Comparison of ENCODE assay signal across 9 mouse cellular contexts in genomic region chr7:118975837-118976236, GRCm38 (mm10). TPM values are rescaled to one million over a fixed set of nuclear protein-coding genes. Genes with fewer than 3 reads are reported as not detected.
A peak's percentile ranks its signal among the peaks of the same experiment; 100 is the strongest.
DNase-seq lines count a peak whose midpoint lies in the region; ATAC-seq and TF ChIP-seq lines count a peak whose summit lies in the region.
"Had no signal": no experiment of that assay in that cellular context is flagged by ENCODE, and none has a peak within 500 bp of the region (broad histone marks: within the 10 kb centered on the region; RNA-seq: fewer than 3 reads in every experiment).

No protein-coding gene starts in this region.

- no peaks in the 10 kb centered on the region for H3K27me3 ChIP-seq in cerebellum, adult 2 months (ENCODE audit: control insufficient read depth, insufficient read depth, low read length)
- no peaks in the 10 kb centered on the region for H3K27me3 ChIP-seq in heart, embryonic 15.5 days
- H3K27me3 ChIP-seq in midbrain, embryonic 13.5 days, result no peaks in the 10 kb centered on the region

- no peaks in the 10 kb centered on the region for H3K9me3 ChIP-seq in heart, embryonic 15.5 days (replicated peaks)
- no peaks in the 10 kb centered on the region for H3K9me3 ChIP-seq in midbrain, embryonic 13.5 days
- H3K9me3 ChIP-seq: G1E had no signal

- TF ChIP-seq POLR2A in cerebellum, adult 2 months (IDR thresholded peaks at IDR 0.05; ENCODE audit: borderline replicate concordance, insufficient read depth, low read length), result no peak

- peak overlapping the region; percentile 33; the same call in 1 of the 2 replicates for H3K4me2 ChIP-seq in heart, embryonic 15.5 days
- peak overlapping the region; percentile 38 for H3K4me2 ChIP-seq in midbrain, embryonic 13.5 days (replicated peaks)

- H3K27ac ChIP-seq in cerebellum, adult 2 months (ENCODE audit: insufficient read depth, low read length), result peak overlapping the region; percentile 55; the same call in 1 of the 2 replicates
- H3K27ac ChIP-seq in left cerebral cortex, adult 2 months, result peak overlapping the region; percentile 77
- H3K27ac ChIP-seq in heart, embryonic 15.5 days, result peak overlapping the region; percentile 72
- 0 out of 2 replicates have a peak overlapping the region, but pooled peaks have one; percentile 65 for H3K27ac ChIP-seq in midbrain, embryonic 13.5 days

- WGBS in cerebellum, adult 2 months, result 44% methylated on average over 3 of the region's 3 CpGs
- 32% methylated on average over 3 of the region's 3 CpGs for WGBS in heart, embryonic 15.5 days
- WGBS in midbrain, embryonic 13.5 days, result 82% methylated on average over 3 of the region's 3 CpGs

- no peak for TF ChIP-seq CTCF in cerebellum, adult 2 months (IDR thresholded peaks at IDR 0.05; ENCODE audit: borderline replicate concordance, insufficient read depth, low read depth, low read length)
- TF ChIP-seq CTCF in left cerebral cortex, adult 2 months (IDR thresholded peaks at IDR 0.05), result no peak

- intact Hi-C loops in left cerebral cortex, adult 2 months (cut with DNase I), result loop anchor here (5.0 kb wide), 1 partner anchor 49 kb away; no protein-coding TSS in a partner anchor

- ATAC-seq in cerebellum, adult (ENCODE audit: insufficient number of reproducible peaks, low FRiP score, low TSS enrichment), result no peak
- 0 out of 2 replicates have a peak, but pooled peaks have one; percentile 24 for ATAC-seq in heart, embryonic 15.5 days (replicated peaks; ENCODE audit: insufficient number of reproducible peaks, insufficient read depth, low FRiP score, low read depth)
- no peak for ATAC-seq in midbrain, embryonic 13.5 days
- ATAC-seq in CD4-positive, CD25-positive, alpha-beta regulatory T cell, adult 4 months, result no peak

- DNase-seq in cerebellum, adult 2 months, result no peak
- no peak for DNase-seq in left cerebral cortex, adult 2 months (ENCODE audit: extremely low spot score in 1 of 2, low spot score in 2 of 2)
- DNase-seq in left cerebral cortex, adult 18-20 months (ENCODE audit: low spot score in 2 of 2), result no peak
- no peak for DNase-seq in B cell, adult 2 months

- peaks cover 71% of the 10 kb centered on the region for H3K4me1 ChIP-seq in cerebellum, adult 2 months (ENCODE audit: control insufficient read depth, insufficient read depth, low read length)
- H3K4me1 ChIP-seq in heart, embryonic 15.5 days (replicated peaks), result peaks cover 33% of the 10 kb centered on the region
- H3K4me1 ChIP-seq in midbrain, embryonic 13.5 days (replicated peaks), result peaks cover 57% of the 10 kb centered on the region

- peaks cover 7% of the 10 kb centered on the region; the same call in 1 of the 2 replicates for H3K36me3 ChIP-seq in heart, embryonic 15.5 days
- peaks cover 31% of the 10 kb centered on the region for H3K36me3 ChIP-seq in midbrain, embryonic 13.5 days
- H3K36me3 ChIP-seq: G1E had no signal

- no peak overlapping the region for H3K4me3 ChIP-seq in cerebellum, adult 2 months (replicated peaks; ENCODE audit: insufficient read depth, low read depth, low read length)
- H3K4me3 ChIP-seq in left cerebral cortex, adult 2 months, result no peak overlapping the region
- H3K4me3 ChIP-seq in heart, embryonic 15.5 days, result no peak overlapping the region
- H3K4me3 ChIP-seq in midbrain, embryonic 13.5 days (replicated peaks), result no peak overlapping the region

- H3K9ac ChIP-seq in heart, embryonic 15.5 days, result no peak overlapping the region
- no peak overlapping the region for H3K9ac ChIP-seq in midbrain, embryonic 13.5 days (replicated peaks)

RNA-seq across cellular contexts. Expression of gene Gprc5b, which starts 19.2 kb away (rescaled TPM):
- polyA plus RNA-seq in cerebellum, adult 2 months (2012; rRNA removed), result 339 and 347 TPM in 2 replicates
- total RNA-seq in left cerebral cortex, adult 2 months (2021), result 10 to 100 TPM; 94.4 to 98.9 TPM
- 100 to 1,000 TPM in 1 of 2 experiments, 10 to 100 TPM in 1; 94.0 to 110 TPM for total RNA-seq in left cerebral cortex, adult 18-20 months (2021)
- 4.9 and 6.0 TPM in 2 replicates for polyA plus RNA-seq in heart, embryonic 15.5 days (2015; fragmentation: Nextera tagmentation; extraction: Ambion mirVana)
- 7.2 and 7.6 TPM in 2 replicates for polyA plus RNA-seq in midbrain, embryonic 13.5 days (2015; fragmentation: Nextera tagmentation; extraction: Ambion mirVana)
- 1 to 10 TPM in 1 of 2 experiments, under 1 TPM in 1; 0.98 to 1.0 TPM for polyA plus RNA-seq in CD4-positive, CD25-positive, alpha-beta regulatory T cell, adult 4 months (2017; shearing (Covaris generic))
- polyA plus RNA-seq: G1E had no signal

Comparison
In these comparisons a context has a peak if more than half of its experiments do, and no peak if none do; other contexts are left out.
1. RNA of gene Gprc5b, which starts 19.2 kb away (polyA plus RNA-seq): 339 to 347 TPM in cerebellum, adult 2 months; 7.2 to 7.6 TPM in midbrain, embryonic 13.5 days, 4.9 to 6.0 TPM in heart, embryonic 15.5 days and 0.98 to 1.0 TPM in CD4-positive, CD25-positive, alpha-beta regulatory T cell, adult 4 months; every median in the first group is over 10 times any median in the second.
2. Peak in every context shown above with its lines, with median percentiles within 50 percentile points of each other: H3K27ac ChIP-seq.